Mouse (Mus musculus) stomach, embryonic 16.5 days (tissue): ENCODE results near the gene Myl4. TPM values are rescaled to one million over a fixed set of nuclear protein-coding genes. Genes with fewer than 3 reads are reported as not detected.

Experiments used
- ATAC-seq: fragments of 200-750 bp; cut with Nextera tagmentation; 2 replicates; pipeline ENCODE4 v1.8.0; 2017; ENCODE audit warnings: moderate number of reproducible peaks, moderate TSS enrichment; ENCODE audit not compliant: insufficient read depth, low FRiP score
- H3K27ac ChIP-seq: fragments of 300-500 bp; sonication (generic); 2 replicates; pipeline ENCODE4 v1.5.1; 2014; ENCODE audit warnings: low read length
- H3K27me3 ChIP-seq: fragments of 300-500 bp; sonication (generic); 2 replicates; pipeline ENCODE4 v1.6.1; 2014; ENCODE audit warnings: low read length, control low read depth, mixed read lengths; ENCODE audit not compliant: control insufficient read depth, insufficient read depth
- H3K36me3 ChIP-seq: fragments of 300-500 bp; sonication (generic); 2 replicates; pipeline ENCODE4 v1.6.1; 2014; ENCODE audit warnings: low read length; ENCODE audit not compliant: control insufficient read depth, insufficient read depth
- H3K4me1 ChIP-seq: fragments of 300-500 bp; sonication (generic); 2 replicates; pipeline ENCODE4 v1.6.1; 2014; ENCODE audit warnings: low read length, control low read depth, mixed read lengths; ENCODE audit not compliant: control insufficient read depth, insufficient read depth
- H3K4me2 ChIP-seq: fragments of 300-500 bp; sonication (generic); 2 replicates; pipeline ENCODE4 v1.6.1; 2014; ENCODE audit warnings: low read depth, low read length, mixed read lengths
- H3K4me3 ChIP-seq: fragments of 300-500 bp; sonication (generic); replicated peaks from 2 replicates; pipeline ENCODE4 v1.5.1; 2014; ENCODE audit warnings: mild to moderate bottlenecking, low read length
- H3K9ac ChIP-seq: fragments of 300-500 bp; sonication (generic); 2 replicates; pipeline ENCODE4 v1.6.1; 2014; ENCODE audit warnings: low read length
- H3K9me3 ChIP-seq: fragments of 300-500 bp; sonication (generic); replicated peaks from 2 replicates; pipeline ENCODE4 v1.6.1; 2016; ENCODE audit warnings: low read length, control low read depth; ENCODE audit not compliant: control insufficient read depth
- WGBS: fragments of 180-500 bp; shearing (Covaris S2); extraction: QIAGEN DNeasy Blood & Tissue Kit; methylation state at CpG from one replicate; pipeline ENCODE4 v1.1.7; 2014; 5-methylcytosine and 5-hydroxymethylcytosine counted together
- polyA plus RNA-seq: library from polyadenylated mRNA; unstranded; fragments of >200 nt; fragmentation: Nextera tagmentation; extraction: Ambion mirVana; gene quantifications from 2 replicates; pipeline ENCODE4 v1.2.1, GENCODE M21; 2015

Gene Myl4
- polyA plus RNA-seq, 1 experiment from 2014 or later = 59.3 TPM

- Histone ChIP-seq H3K9ac (no peak overlapping the region), H3K36me3 (no peaks in the 10 kb centered on the region), H3K9me3 (no peaks in the 10 kb centered on the region), H3K4me1 (peaks cover 17% of the 10 kb centered on the region), H3K4me3 (no peak overlapping the region), H3K4me2 (no peak overlapping the region), H3K27me3 (no peaks in the 10 kb centered on the region), H3K27ac (no peak overlapping the region)
- ATAC-seq = no peak
- 70% methylated on average over 7 of the region's 7 CpGs for WGBS
These were observed 79.8 kb downstream of the Myl4 start for GRCm38 (mm10) chr11:104630185-104630835.

- H3K27ac ChIP-seq = no peak overlapping the region
- H3K36me3 ChIP-seq = no peaks in the 10 kb centered on the region
- H3K9ac ChIP-seq = no peak overlapping the region
- H3K9me3 ChIP-seq = no peaks in the 10 kb centered on the region
- H3K4me3 ChIP-seq = no peak overlapping the region
- H3K4me1 ChIP-seq = peaks cover 8% of the 10 kb centered on the region
- no peaks in the 10 kb centered on the region for H3K27me3 ChIP-seq
- 70% methylated on average over 1 of the region's 1 CpGs for WGBS
- H3K4me2 ChIP-seq = no peak overlapping the region
- no peak for ATAC-seq
These were observed 80.8 kb downstream of the Myl4 start for GRCm38 (mm10) chr11:104631306-104631705.

- Histone ChIP-seq H3K9me3 (no peaks in the 10 kb centered on the region), H3K4me1 (no peaks in the 10 kb centered on the region), H3K36me3 (no peaks in the 10 kb centered on the region; the same call in 1 of the 2 replicates), H3K27ac (no peak overlapping the region), H3K27me3 (no peaks in the 10 kb centered on the region), H3K9ac (no peak overlapping the region), H3K4me3 (no peak overlapping the region), H3K4me2 (no peak overlapping the region)
- 87% methylated on average over 14 of the region's 14 CpGs for WGBS
- ATAC-seq = no peak
These were observed 86.5 kb downstream of the Myl4 start for GRCm38 (mm10) chr11:104637010-104637409.

DNA sequence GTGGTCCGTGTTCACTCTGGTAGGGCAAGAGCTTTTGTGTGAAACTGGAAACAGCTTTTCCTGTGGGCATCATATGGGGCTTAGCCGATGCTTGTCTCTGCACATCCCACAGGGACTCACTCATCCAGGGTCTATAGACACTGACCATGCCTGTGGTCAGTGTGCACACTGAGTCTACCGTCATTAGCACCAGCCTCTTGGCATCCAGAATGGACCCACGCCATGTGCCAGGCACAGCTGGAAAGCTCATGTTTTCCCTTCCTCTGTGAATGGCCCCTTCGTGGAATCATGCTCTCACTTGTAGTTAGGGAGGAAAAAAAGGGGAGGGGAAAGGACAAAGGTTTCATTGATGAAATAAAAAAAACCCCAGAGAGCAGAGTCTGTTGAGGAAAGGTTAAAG is 87.5 kb downstream of the Myl4 start:
- no peaks in the 10 kb centered on the region for H3K27me3 ChIP-seq
- no peaks in the 10 kb centered on the region for H3K4me1 ChIP-seq
- H3K36me3 ChIP-seq = no peaks in the 10 kb centered on the region; the same call in 1 of the 2 replicates
- WGBS = 74% methylated on average over 5 of the region's 5 CpGs
- H3K27ac ChIP-seq = no peak overlapping the region
- no peak overlapping the region for H3K4me3 ChIP-seq
- ATAC-seq = no peak
- H3K9ac ChIP-seq = no peak overlapping the region
- H3K9me3 ChIP-seq = no peaks in the 10 kb centered on the region
- no peak overlapping the region for H3K4me2 ChIP-seq

DNA sequence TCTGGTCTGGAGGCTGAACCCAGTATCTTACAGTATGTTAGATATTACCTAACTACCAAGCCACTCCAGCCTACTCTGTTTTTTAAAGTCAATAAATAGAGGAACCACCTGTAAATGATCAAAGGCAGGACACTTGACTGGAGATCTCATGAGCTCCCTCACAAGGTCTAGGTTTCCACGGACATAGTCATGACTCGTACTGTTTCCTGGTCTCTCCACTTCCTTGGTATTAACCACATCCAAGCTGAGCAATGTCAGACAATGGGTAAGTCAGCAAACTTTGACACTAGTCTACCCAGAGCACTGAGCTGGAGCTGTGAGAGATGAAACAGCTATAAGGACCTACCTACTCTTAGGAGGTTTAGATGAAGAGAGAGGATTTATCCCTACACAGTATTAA is 88.4 kb downstream of the Myl4 start:
- ATAC-seq = no peak
- no peak overlapping the region for H3K4me3 ChIP-seq
- H3K27ac ChIP-seq = no peak overlapping the region
- no peaks in the 10 kb centered on the region for H3K4me1 ChIP-seq
- H3K27me3 ChIP-seq = no peaks in the 10 kb centered on the region
- 65% methylated on average over 2 of the region's 2 CpGs for WGBS
- no peak overlapping the region for H3K9ac ChIP-seq
- H3K4me2 ChIP-seq = no peak overlapping the region
- no peaks in the 10 kb centered on the region for H3K9me3 ChIP-seq
- no peaks in the 10 kb centered on the region; the same call in 1 of the 2 replicates for H3K36me3 ChIP-seq

- Histone ChIP-seq H3K27me3 (no peaks in the 10 kb centered on the region), H3K9ac (no peak overlapping the region), H3K9me3 (no peaks in the 10 kb centered on the region), H3K4me2 (no peak overlapping the region), H3K4me3 (no peak overlapping the region), H3K36me3 (no peaks in the 10 kb centered on the region; the same call in 1 of the 2 replicates), H3K4me1 (no peaks in the 10 kb centered on the region), H3K27ac (no peak overlapping the region)
- ATAC-seq = no peak
- WGBS = 64% methylated on average over 9 of the region's 9 CpGs
These were observed 89.2 kb downstream of the Myl4 start for GRCm38 (mm10) chr11:104639634-104640033.

- Histone ChIP-seq H3K36me3 (no peaks in the 10 kb centered on the region; the same call in 1 of the 2 replicates), H3K4me3 (no peak overlapping the region), H3K27me3 (no peaks in the 10 kb centered on the region), H3K9me3 (no peaks in the 10 kb centered on the region), H3K4me1 (no peaks in the 10 kb centered on the region), H3K27ac (no peak overlapping the region), H3K4me2 (no peak overlapping the region), H3K9ac (no peak overlapping the region)
- no peak for ATAC-seq
- WGBS = 78% methylated on average over 10 of the region's 10 CpGs
These were observed 90.4 kb downstream of the Myl4 start for GRCm38 (mm10) chr11:104640894-104641293.

DNA sequence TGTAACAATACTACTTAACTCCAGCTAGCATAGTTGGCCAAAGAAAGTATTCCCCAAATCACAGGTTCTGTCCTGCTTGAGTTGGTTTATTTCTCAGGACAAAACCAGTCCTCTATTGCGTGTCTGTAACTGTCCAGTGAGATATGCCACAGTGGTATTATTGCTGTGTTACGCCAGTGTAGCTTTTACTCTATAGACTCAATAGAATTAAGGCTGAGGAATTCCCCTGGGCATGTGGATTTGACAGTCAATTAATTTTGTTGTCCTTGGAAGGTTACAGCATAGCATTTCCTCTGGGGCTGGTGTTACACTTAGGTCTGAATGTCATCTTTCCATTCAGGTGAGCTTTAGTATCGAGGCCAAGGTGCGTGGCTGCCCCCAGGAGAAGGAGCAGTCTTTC is 92.8 kb downstream of the Myl4 start:
- Histone ChIP-seq H3K27me3 (no peaks in the 10 kb centered on the region), H3K9me3 (no peaks in the 10 kb centered on the region), H3K4me2 (no peak overlapping the region), H3K36me3 (no peaks in the 10 kb centered on the region; the same call in 1 of the 2 replicates), H3K27ac (no peak overlapping the region), H3K4me3 (no peak overlapping the region), H3K4me1 (no peaks in the 10 kb centered on the region), H3K9ac (no peak overlapping the region)
- 76% methylated on average over 4 of the region's 4 CpGs for WGBS
- ATAC-seq = no peak
